ENCODE assay signal across 20 mouse cellular contexts in genomic region chr15:63670561-63670960, GRCm38 (mm10).
A peak's percentile ranks its signal among the peaks of the same experiment; 100 is the strongest.
DNase-seq lines count a peak whose midpoint lies in the region; ATAC-seq and TF ChIP-seq lines count a peak whose summit lies in the region.
"Had no signal": no experiment of that assay in that cellular context is flagged by ENCODE, and none has a peak within 500 bp of the region (broad histone marks: within the 10 kb centered on the region; RNA-seq: fewer than 3 reads in every experiment).

No protein-coding gene starts in this region.

- no peaks in the 10 kb centered on the region for H3K27me3 ChIP-seq in hindbrain, embryonic 13.5 days
- H3K27me3 ChIP-seq in hindbrain, embryonic 12.5 days, result no peaks in the 10 kb centered on the region
- no peaks in the 10 kb centered on the region for H3K27me3 ChIP-seq in neural tube, embryonic 15.5 days (replicated peaks)
- H3K27me3 ChIP-seq: CH12.LX; embryonic facial prominence, embryonic 15.5 days; Patski had no signal

- H3K4me3 ChIP-seq in hindbrain, embryonic 13.5 days, result no peak overlapping the region
- no peak overlapping the region for H3K4me3 ChIP-seq in hindbrain, embryonic 12.5 days
- H3K4me3 ChIP-seq in layer of hippocampus, adult 2 months, result no peak overlapping the region
- H3K4me3 ChIP-seq in neural tube, embryonic 15.5 days (replicated peaks), result no peak overlapping the region
- H3K4me3 ChIP-seq: embryonic facial prominence, embryonic 15.5 days had no signal

- no peak overlapping the region for H3K4me2 ChIP-seq in hindbrain, embryonic 13.5 days
- no peak overlapping the region for H3K4me2 ChIP-seq in hindbrain, embryonic 12.5 days (replicated peaks)
- no peak overlapping the region for H3K4me2 ChIP-seq in neural tube, embryonic 15.5 days
- H3K4me2 ChIP-seq: embryonic facial prominence, embryonic 15.5 days; heart, embryonic 11.5 days had no signal

- H3K9ac ChIP-seq in hindbrain, embryonic 13.5 days, result no peak overlapping the region
- no peak overlapping the region for H3K9ac ChIP-seq in hindbrain, embryonic 12.5 days
- H3K9ac ChIP-seq in neural tube, embryonic 15.5 days (replicated peaks), result no peak overlapping the region
- H3K9ac ChIP-seq: embryonic facial prominence, embryonic 15.5 days had no signal

- peak; percentile 20 to 28 for DNase-seq in cerebellum, postnatal 14 days
- no peak for DNase-seq in cerebellum, adult 8-10 months
- no peak for DNase-seq in layer of hippocampus, adult 2 months (ENCODE audit: low spot score in 2 of 2)
- DNase-seq in layer of hippocampus, adult 18-20 months (ENCODE audit: low spot score in 2 of 2), result no peak
- DNase-seq in neural tube, embryonic 10.5 days (ENCODE audit: extremely low spot score, low spot score), result no peak
- DNase-seq: adrenal gland, postnatal 10 days; adrenal gland, postnatal 36 days; B cell, adult 2 months; cerebellum, adult 18-20 months; heart, adult 11 months; kidney, adult 2 months had no signal

- no peaks in the 10 kb centered on the region for H3K36me3 ChIP-seq in hindbrain, embryonic 13.5 days
- H3K36me3 ChIP-seq in hindbrain, embryonic 12.5 days, result no peaks in the 10 kb centered on the region
- H3K36me3 ChIP-seq in neural tube, embryonic 15.5 days, result no peaks in the 10 kb centered on the region
- H3K36me3 ChIP-seq: embryonic facial prominence, embryonic 15.5 days; G1E had no signal

- WGBS in hindbrain, embryonic 13.5 days, result 79% methylated on average over 1 of the region's 1 CpGs
- 81% methylated on average over 1 of the region's 1 CpGs for WGBS in hindbrain, embryonic 12.5 days
- WGBS in neural tube, embryonic 15.5 days, result 84% methylated on average over 1 of the region's 1 CpGs

- no peak for TF ChIP-seq CTCF in layer of hippocampus, adult 2 months (conservative IDR thresholded peaks at IDR 0.05)

- ATAC-seq in hindbrain, embryonic 13.5 days (ENCODE audit: low FRiP score), result no peak
- ATAC-seq in hindbrain, embryonic 12.5 days (ENCODE audit: low FRiP score), result no peak
- ATAC-seq in neural tube, embryonic 15.5 days (ENCODE audit: low FRiP score), result no peak
- ATAC-seq: intestine, postnatal 0 days; Patski had no signal

- peak overlapping the region; percentile 52 for H3K27ac ChIP-seq in hindbrain, embryonic 13.5 days
- H3K27ac ChIP-seq in hindbrain, embryonic 12.5 days, result no peak overlapping the region
- H3K27ac ChIP-seq in layer of hippocampus, adult 2 months, result peak overlapping the region; percentile 48; the same call in 1 of the 2 replicates
- peak overlapping the region; percentile 60; the same call in 1 of the 2 replicates for H3K27ac ChIP-seq in neural tube, embryonic 15.5 days (replicated peaks)
- H3K27ac ChIP-seq: embryonic facial prominence, embryonic 15.5 days had no signal

- H3K9me3 ChIP-seq in hindbrain, embryonic 13.5 days, result no peaks in the 10 kb centered on the region
- no peaks in the 10 kb centered on the region for H3K9me3 ChIP-seq in hindbrain, embryonic 12.5 days (replicated peaks)
- H3K9me3 ChIP-seq in neural tube, embryonic 15.5 days (replicated peaks), result no peaks in the 10 kb centered on the region
- H3K9me3 ChIP-seq: embryonic facial prominence, embryonic 15.5 days; G1E had no signal

- no peaks in the 10 kb centered on the region for H3K4me1 ChIP-seq in hindbrain, embryonic 13.5 days (replicated peaks)
- no peaks in the 10 kb centered on the region for H3K4me1 ChIP-seq in hindbrain, embryonic 12.5 days
- no peaks in the 10 kb centered on the region for H3K4me1 ChIP-seq in neural tube, embryonic 15.5 days

Comparison
In these comparisons a context has a peak if more than half of its experiments do, and no peak if none do; other contexts are left out.
1. DNase-seq: peak in cerebellum, postnatal 14 days (2 of 2); none in cerebellum, adult 8-10 months (single experiment), layer of hippocampus, adult 2 months (0 of 2), layer of hippocampus, adult 18-20 months (0 of 2) and neural tube, embryonic 10.5 days (single experiment).